Mouse (Mus musculus): ENCODE results near the gene Arsg.

- no peak for TF ChIP-seq CTCF (IDR thresholded peaks at IDR 0.05; ENCODE audit: extremely low read depth, insufficient read depth, low read length)
- TF ChIP-seq POLR2A (IDR thresholded peaks at IDR 0.05; ENCODE audit: extremely low read depth, insufficient read depth, low read length): no peak
Measured at GRCm38 (mm10) chr11:109525571-109525970, 52.4 kb downstream of the Arsg start.
